Mouse (Mus musculus): ENCODE data around the gene Sephs2. TPM values are rescaled to one million over a fixed set of nuclear protein-coding genes. Genes with fewer than 3 reads are reported as not detected.

Sephs2 gene
- polyA plus RNA-seq, 1 experiment from 2014 or later: 80.4 TPM

DNA sequence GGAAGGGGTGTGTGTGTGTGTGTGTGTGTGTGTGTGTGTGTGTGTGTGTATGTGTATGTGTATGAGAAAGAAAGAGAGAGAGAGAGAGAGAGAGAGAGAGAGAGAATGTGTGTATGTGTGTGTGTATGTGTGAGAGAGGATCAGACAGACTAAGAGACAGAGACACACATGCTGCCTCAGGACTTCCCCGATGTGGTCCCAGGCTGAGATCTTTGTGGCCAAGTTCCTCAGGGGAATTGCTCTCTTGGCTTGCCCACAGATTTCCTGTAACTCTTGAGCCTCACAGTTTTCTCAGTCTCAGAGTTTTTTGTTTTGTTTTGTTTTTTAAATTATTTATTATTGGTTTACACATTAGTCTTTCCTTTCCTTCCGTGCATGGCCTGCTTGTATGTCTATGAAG is 15.5 kb upstream of the Sephs2 start:
- Histone ChIP-seq H3K36me3 (no peaks in the 10 kb centered on the region), H3K4me2 (replicated peaks) (no peak overlapping the region), H3K27ac (no peak overlapping the region), H3K4me1 (no peaks in the 10 kb centered on the region), H3K4me3 (no peak overlapping the region), H3K9me3 (peaks cover 17% of the 10 kb centered on the region), H3K27me3 (no peaks in the 10 kb centered on the region), H3K9ac (no peak overlapping the region)
- WGBS: 81% methylated on average over 2 of the region's 2 CpGs
- ATAC-seq (ENCODE audit: insufficient number of reproducible peaks, insufficient read depth, low FRiP score, low TSS enrichment): no peak

DNA sequence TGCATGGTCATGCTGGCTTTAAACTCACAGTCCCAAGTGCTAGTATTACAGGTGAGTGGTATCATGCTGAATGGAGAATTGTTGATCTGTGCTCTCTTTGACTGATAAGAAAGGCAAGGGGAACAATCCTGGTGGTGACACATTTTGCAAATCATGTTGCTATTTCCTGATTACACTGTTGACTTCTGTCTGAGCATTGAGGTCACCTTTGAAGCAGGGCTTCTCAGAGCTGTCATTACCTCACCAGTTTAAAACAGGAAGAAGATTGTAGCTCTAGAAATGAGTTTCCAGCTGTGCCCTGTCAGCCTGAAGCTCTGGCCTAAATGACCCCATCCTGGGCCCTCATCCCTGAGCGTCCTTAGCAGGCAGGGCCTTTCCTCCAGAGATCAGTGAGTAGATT is 14.1 kb upstream of the Sephs2 start:
- H3K9ac ChIP-seq: no peak overlapping the region
- no peaks in the 10 kb centered on the region for H3K27me3 ChIP-seq
- H3K4me3 ChIP-seq: no peak overlapping the region
- H3K9me3 ChIP-seq: peaks cover 17% of the 10 kb centered on the region
- no peaks in the 10 kb centered on the region for H3K4me1 ChIP-seq
- no peaks in the 10 kb centered on the region for H3K36me3 ChIP-seq
- WGBS: 70% methylated on average over 1 of the region's 1 CpGs
- no peak for ATAC-seq (ENCODE audit: insufficient number of reproducible peaks, insufficient read depth, low FRiP score, low TSS enrichment)
- no peak overlapping the region for H3K27ac ChIP-seq
- H3K4me2 ChIP-seq (replicated peaks): no peak overlapping the region

DNA sequence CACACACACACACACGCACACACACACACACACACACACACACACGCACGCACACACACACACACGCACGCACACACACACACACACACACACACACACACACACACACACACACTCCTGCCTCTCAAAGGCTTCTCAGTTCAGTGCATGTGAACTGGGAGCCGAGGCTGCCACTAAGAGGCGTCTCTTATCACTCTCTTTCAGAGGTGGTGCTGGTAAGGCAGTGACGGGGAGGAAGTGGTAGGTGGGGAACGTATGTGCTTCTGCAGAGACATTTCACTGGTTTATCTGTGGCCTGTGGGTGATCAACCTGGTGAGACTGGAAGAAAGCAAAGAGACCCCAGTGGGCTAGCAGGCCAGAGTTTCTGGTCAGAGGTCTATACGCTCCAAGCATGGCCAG is 11.3 kb upstream of the Sephs2 start:
- Histone ChIP-seq H3K27me3 (no peaks in the 10 kb centered on the region), H3K4me1 (no peaks in the 10 kb centered on the region), H3K4me3 (no peak overlapping the region), H3K4me2 (replicated peaks) (no peak overlapping the region), H3K9me3 (peaks cover 17% of the 10 kb centered on the region), H3K27ac (no peak overlapping the region), H3K9ac (no peak overlapping the region), H3K36me3 (no peaks in the 10 kb centered on the region)
- ATAC-seq (ENCODE audit: insufficient number of reproducible peaks, insufficient read depth, low FRiP score, low TSS enrichment): no peak
- WGBS: 75% methylated on average over 9 of the region's 10 CpGs

DNA sequence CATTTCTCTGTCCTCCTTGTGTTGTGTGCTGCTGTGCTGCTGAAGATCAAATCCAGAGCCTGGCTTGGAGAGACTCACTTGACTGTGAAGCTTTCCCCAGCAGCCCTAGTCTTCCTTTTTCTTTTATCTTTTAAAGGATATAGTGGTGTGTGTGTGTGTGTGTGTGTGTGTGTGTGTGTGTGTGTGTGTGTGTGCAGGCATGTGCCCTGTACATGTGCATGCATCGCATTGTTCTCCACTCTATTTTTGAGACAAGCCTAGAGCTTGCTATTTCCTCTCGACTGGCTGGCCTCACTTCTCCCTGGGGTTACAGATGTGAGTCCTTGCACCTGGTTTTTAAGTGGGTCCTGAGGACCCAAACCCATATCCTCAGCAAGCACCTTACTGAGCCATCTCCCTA is 8.3 kb upstream of the Sephs2 start:
- no peak for ATAC-seq (ENCODE audit: insufficient number of reproducible peaks, insufficient read depth, low FRiP score, low TSS enrichment)
- H3K4me1 ChIP-seq: no peaks in the 10 kb centered on the region
- no peaks in the 10 kb centered on the region for H3K27me3 ChIP-seq
- H3K27ac ChIP-seq: no peak overlapping the region
- H3K9me3 ChIP-seq: 0 out of 2 replicates have a peak, but pooled peaks cover 7% of the 10 kb centered on the region
- H3K4me2 ChIP-seq (replicated peaks): no peak overlapping the region
- no peaks in the 10 kb centered on the region for H3K36me3 ChIP-seq
- WGBS: 84% methylated on average over 2 of the region's 2 CpGs
- H3K4me3 ChIP-seq: no peak overlapping the region
- no peak overlapping the region for H3K9ac ChIP-seq

DNA sequence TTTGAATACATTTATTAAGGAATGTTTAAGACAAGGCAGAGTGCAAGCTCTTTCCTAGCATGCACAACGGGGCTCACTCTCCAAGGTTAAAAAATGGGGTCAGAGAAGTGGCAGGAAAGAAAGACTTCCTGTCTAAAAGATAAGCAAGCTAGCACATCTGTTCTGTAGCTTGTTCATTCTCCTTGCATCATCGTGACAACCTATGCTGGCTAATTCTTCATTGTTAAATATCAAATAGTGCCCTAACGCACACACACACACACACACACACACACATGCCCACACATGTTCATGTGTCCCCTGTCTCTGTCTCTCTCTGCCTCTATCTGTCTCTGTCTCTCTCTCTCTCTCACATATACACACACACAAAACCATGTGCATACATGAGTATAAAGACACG is 7.3 kb upstream of the Sephs2 start:
- 70% methylated on average over 4 of the region's 4 CpGs for WGBS
- Histone ChIP-seq H3K4me1 (no peaks in the 10 kb centered on the region), H3K9ac (no peak overlapping the region), H3K4me3 (no peak overlapping the region), H3K4me2 (replicated peaks) (no peak overlapping the region), H3K36me3 (no peaks in the 10 kb centered on the region), H3K9me3 (no peaks in the 10 kb centered on the region), H3K27ac (no peak overlapping the region), H3K27me3 (no peaks in the 10 kb centered on the region)
- no peak for ATAC-seq (ENCODE audit: insufficient number of reproducible peaks, insufficient read depth, low FRiP score, low TSS enrichment)

DNA sequence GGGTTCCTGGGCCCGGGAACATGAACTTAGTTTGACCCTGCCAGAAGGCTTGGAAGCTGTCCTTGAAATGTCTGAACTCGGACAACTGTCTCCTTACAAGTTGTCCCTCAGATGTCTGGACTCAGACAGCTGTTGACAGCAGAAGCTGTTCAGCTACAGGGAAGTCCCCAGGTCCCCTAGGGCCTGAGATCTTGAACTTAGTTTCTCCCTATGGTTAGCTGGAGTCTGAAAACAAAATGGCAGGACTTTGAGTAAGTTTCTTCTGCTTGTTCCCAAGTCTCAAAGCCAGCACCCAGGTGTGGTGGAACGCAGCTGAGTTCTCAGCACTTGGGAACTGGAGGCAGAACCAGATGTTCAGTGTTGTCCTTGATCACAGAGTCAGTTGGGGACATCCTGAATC is 6.2 kb upstream of the Sephs2 start:
- Histone ChIP-seq H3K27me3 (no peaks in the 10 kb centered on the region), H3K36me3 (no peaks in the 10 kb centered on the region), H3K4me3 (no peak overlapping the region), H3K4me2 (replicated peaks) (no peak overlapping the region), H3K27ac (no peak overlapping the region), H3K9ac (no peak overlapping the region), H3K9me3 (no peaks in the 10 kb centered on the region), H3K4me1 (no peaks in the 10 kb centered on the region)
- ATAC-seq (ENCODE audit: insufficient number of reproducible peaks, insufficient read depth, low FRiP score, low TSS enrichment): no peak
- 69% methylated on average over 3 of the region's 3 CpGs for WGBS

DNA sequence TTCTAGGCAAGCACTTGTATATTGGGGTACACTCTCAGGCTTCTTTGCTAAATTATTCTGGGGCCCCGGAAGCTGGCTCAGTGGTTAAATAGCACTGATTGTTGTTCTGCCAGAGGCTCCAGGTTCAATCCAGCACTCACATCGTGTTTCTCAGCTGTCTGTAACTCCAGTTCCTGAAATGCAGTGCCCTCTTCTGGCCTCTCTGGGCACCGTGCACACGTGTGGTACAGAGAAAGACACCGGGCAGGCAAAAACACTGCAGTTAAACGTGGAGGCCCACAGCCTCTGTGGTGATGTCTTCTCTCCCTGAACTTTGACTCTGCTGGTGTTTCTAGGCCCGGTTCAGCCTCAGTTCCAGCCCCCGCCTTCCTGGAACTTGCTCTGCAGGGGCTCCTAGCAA is 4.5 kb upstream of the Sephs2 start:
- no peak overlapping the region for H3K4me2 ChIP-seq (replicated peaks)
- H3K27me3 ChIP-seq: no peaks in the 10 kb centered on the region
- 0 out of 2 replicates have a peak, but pooled peaks cover 5% of the 10 kb centered on the region for H3K4me1 ChIP-seq
- no peaks in the 10 kb centered on the region for H3K36me3 ChIP-seq
- 23% methylated on average over 8 of the region's 8 CpGs for WGBS
- H3K9ac ChIP-seq: 0 out of 2 replicates have a peak overlapping the region, but pooled peaks have one; percentile 4
- H3K9me3 ChIP-seq: no peaks in the 10 kb centered on the region
- ATAC-seq (ENCODE audit: insufficient number of reproducible peaks, insufficient read depth, low FRiP score, low TSS enrichment): no peak
- H3K4me3 ChIP-seq: no peak overlapping the region
- H3K27ac ChIP-seq: no peak overlapping the region

DNA sequence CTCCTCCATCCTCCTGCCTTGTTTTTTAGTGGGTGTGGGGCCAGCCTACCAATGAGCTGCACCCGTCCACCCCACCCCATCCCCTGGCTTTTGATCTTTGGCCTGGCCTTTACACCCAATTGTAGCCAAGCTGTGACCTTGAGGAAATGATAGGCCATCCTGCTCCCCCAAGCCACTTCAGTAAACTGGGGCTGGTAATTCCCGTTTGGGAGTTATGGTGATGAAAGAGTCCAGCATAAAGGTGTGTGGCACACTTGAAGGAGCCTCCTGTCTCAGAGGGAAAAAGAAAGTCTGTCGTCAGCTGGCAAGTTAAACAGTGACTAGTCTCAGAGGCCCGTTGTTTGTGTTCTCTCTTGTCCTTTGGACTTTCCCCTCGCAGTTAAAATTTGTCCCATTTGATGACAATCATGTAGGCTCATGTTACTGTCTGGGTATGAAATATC is 2.7 kb upstream of the Sephs2 start:
- Histone ChIP-seq H3K9me3 (no peaks in the 10 kb centered on the region), H3K4me1 (peaks cover 13% of the 10 kb centered on the region; the same call in 1 of the 2 replicates), H3K4me2 (replicated peaks) (no peak overlapping the region), H3K27ac (no peak overlapping the region), H3K9ac (no peak overlapping the region), H3K36me3 (peaks cover 9% of the 10 kb centered on the region), H3K27me3 (no peaks in the 10 kb centered on the region), H3K4me3 (no peak overlapping the region)
- 48% methylated on average over 5 of the region's 5 CpGs for WGBS
- ATAC-seq (ENCODE audit: insufficient number of reproducible peaks, insufficient read depth, low FRiP score, low TSS enrichment): no peak

DNA sequence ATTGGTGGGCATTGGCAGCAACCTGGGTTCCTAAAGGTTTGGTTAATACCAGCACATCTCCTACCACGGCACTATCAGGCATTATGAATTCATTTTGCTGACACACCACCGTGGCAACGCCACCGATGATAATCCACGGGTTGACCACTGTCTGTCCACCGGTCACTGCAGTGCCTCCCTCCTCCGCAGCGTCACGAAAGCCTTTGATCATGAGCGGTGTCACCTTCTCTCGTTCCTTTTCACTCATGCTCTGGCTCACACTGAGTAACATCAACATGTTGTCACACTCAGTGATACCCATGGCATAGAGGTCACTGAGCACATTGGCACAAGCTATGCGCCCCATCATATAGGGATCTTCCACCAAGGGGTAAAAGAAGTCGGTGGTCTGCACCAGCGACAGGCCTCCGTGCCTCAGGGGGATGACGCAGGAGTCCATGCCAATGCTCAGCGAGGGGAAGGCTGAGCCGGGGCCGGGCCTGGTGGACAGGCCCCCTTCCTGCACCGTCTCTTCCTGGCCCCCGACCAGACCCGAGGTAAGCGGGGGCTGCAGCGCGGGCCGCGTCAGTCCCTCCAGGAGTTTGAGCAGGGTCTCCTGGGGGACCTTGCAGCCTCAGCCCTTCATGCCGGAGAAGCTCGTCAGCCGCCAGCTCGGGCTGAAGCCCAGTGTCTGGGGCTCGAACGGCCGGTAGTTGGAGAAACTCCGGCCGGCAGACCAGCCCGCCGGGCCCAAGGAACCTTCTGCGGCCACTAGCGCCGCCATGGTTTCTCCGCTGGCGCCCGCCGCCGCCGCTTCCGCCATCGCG is 534 bp downstream of the Sephs2 start:
- 18% methylated on average over 50 of the region's 50 CpGs for WGBS
- Histone ChIP-seq H3K4me1 (peaks cover 13% of the 10 kb centered on the region; the same call in 1 of the 2 replicates), H3K36me3 (peaks cover 24% of the 10 kb centered on the region), H3K4me3 (peak overlapping the region; percentile 84), H3K27ac (peak overlapping the region; percentile 84), H3K4me2 (replicated peaks) (peak overlapping the region; percentile 89), H3K27me3 (no peaks in the 10 kb centered on the region), H3K9me3 (peaks cover 2% of the 10 kb centered on the region; the same call in 1 of the 2 replicates), H3K9ac (peak overlapping the region; percentile 86)
- peak; percentile 45; the same call in 1 of the 2 replicates for ATAC-seq (ENCODE audit: insufficient number of reproducible peaks, insufficient read depth, low FRiP score, low TSS enrichment)

DNA sequence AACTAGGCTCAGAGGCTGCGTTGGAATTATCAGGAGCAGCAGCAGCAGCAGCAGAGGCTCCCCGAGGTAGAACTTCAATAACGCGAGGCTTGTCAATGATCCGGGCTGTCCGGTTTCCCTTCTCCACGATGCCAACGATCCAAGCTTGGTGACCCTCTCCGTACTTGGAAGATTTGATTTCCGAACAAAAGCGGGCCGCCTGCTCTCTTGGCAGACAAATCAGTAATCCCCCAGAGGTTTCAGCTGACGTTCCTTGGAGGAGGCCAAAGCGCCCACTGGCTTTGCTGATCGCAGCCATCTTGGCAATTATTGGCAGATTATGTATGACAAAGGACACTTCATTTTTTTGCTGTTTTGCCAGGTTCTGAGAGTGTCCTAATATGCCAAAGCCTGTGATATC is 1.3 kb downstream of the Sephs2 start:
- Histone ChIP-seq H3K27me3 (no peaks in the 10 kb centered on the region), H3K4me1 (peaks cover 13% of the 10 kb centered on the region; the same call in 1 of the 2 replicates), H3K36me3 (peaks cover 24% of the 10 kb centered on the region), H3K4me2 (replicated peaks) (peak overlapping the region; percentile 89; the same call in 1 of the 2 replicates), H3K4me3 (peak overlapping the region; percentile 84; the same call in 1 of the 2 replicates), H3K27ac (no peak overlapping the region), H3K9ac (no peak overlapping the region), H3K9me3 (peaks cover 5% of the 10 kb centered on the region)
- 94% methylated on average over 15 of the region's 15 CpGs for WGBS
- no peak for ATAC-seq (ENCODE audit: insufficient number of reproducible peaks, insufficient read depth, low FRiP score, low TSS enrichment)

DNA sequence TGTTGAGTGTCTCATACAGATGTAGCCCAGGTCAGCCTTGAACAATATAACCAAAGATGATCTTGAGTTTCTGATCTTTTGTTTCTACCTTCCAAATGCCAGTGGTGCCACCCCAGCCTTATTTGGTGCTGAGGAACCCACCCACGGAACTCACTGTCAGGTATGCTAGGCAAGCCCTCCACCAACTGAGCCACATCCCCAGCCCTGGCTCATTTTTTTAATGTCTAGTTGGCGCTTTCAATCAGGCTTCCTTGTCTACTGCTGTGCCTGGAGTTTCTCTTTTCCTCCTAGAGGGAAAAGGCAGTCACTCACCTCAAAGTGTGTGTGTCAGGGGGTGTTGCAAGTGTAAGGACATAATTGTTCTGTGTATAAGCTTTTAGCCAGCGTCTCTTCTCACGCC is 2.8 kb downstream of the Sephs2 start:
- ATAC-seq (ENCODE audit: insufficient number of reproducible peaks, insufficient read depth, low FRiP score, low TSS enrichment): no peak
- Histone ChIP-seq H3K9ac (no peak overlapping the region), H3K27ac (no peak overlapping the region), H3K9me3 (peaks cover 5% of the 10 kb centered on the region), H3K27me3 (no peaks in the 10 kb centered on the region), H3K4me1 (peaks cover 13% of the 10 kb centered on the region; the same call in 1 of the 2 replicates), H3K4me2 (replicated peaks) (no peak overlapping the region), H3K36me3 (peaks cover 24% of the 10 kb centered on the region), H3K4me3 (no peak overlapping the region)
- 94% methylated on average over 4 of the region's 4 CpGs for WGBS

DNA sequence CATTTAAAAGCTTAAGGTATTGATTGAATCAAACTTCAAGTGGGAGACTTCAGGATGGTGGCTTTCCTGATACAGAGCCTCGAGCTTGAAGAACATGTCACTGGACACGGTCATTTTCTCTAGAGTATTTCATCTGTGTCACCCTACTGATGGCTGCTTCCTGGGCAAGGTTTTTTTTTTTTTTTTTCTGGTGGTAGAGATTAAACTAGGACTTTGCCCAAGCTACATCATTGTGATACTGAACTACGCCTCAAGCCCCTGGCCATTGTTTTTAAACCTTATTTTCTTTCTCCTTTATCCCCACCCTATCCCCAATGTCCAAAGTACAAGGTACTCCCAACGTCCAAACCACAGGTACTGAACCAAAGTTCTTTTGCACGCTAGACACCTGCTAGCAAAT is 3.2 kb downstream of the Sephs2 start:
- no peaks in the 10 kb centered on the region for H3K27me3 ChIP-seq
- no peak overlapping the region for H3K9ac ChIP-seq
- no peak overlapping the region for H3K4me3 ChIP-seq
- 92% methylated on average over 5 of the region's 5 CpGs for WGBS
- peaks cover 5% of the 10 kb centered on the region for H3K9me3 ChIP-seq
- no peak for ATAC-seq (ENCODE audit: insufficient number of reproducible peaks, insufficient read depth, low FRiP score, low TSS enrichment)
- H3K4me1 ChIP-seq: peaks cover 13% of the 10 kb centered on the region; the same call in 1 of the 2 replicates
- peaks cover 24% of the 10 kb centered on the region for H3K36me3 ChIP-seq
- H3K4me2 ChIP-seq (replicated peaks): no peak overlapping the region
- no peak overlapping the region for H3K27ac ChIP-seq

All from embryonic facial prominence, embryonic 12.5 days (tissue).